In the genomic region with DNA sequence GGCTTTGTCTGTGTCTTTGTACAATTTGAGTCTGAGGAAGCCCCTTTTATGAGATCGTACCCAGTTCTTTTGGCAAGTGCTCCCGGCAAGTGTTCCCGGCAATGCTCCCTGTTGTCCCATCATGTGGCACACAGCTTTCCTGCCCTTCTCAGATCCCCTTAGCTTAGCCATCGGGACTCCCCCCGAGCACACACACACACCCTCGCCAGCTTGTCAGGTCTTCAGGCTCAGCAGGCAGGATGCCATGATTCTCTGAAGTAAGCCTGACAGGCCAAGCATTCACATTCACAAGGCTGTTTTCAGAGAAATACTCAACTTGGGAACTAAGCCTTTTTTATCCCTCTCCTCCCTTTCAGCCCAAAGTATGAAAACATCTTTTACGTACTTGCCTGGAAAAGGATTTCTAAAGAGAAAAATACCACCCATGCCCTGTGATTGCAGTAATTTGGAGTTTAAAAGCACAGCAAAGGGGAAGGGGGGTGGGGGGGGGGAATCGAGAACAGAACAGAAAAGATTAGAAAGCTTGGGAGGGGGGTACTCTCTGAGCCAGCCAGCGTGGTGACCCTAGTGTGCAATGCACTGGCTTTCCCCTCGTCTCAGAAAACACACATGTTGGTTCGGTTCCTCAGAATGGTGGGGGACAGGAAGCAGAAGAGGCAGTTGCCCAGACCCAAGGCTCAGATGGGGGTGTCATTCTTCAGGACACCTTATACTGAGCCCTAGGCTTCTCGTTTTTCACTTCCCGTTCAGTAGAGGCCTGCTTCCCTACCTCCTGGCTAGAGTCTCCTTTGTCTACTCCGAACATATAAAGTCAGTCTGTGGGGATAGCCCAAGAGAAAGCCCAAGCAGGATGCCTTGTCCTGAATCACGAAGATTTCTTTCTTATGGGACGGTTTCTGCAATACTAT, we compare ENCODE assay signal across 1 mouse cellular context.
TF ChIP-seq lines count a peak whose summit lies in the region.

No protein-coding gene starts in this region.

TF ChIP-seq in CH12.LX, 34 proteins besides CTCF, POLR2A, EP300 and RAD21 (continued from another document):
- no peak for TF ChIP-seq PAX5 (IDR thresholded peaks at IDR 0.05; ENCODE audit: low read length)
TF ChIP-seq in CH12.LX: peak in this region for 14.
